Mouse (Mus musculus): ENCODE results near the gene Lrmda.

Gene Lrmda

GRCm38 (mm10) chr14:23015321-23016067, 996.0 kb downstream of the Lrmda start:
- no peak for DNase-seq

DNA sequence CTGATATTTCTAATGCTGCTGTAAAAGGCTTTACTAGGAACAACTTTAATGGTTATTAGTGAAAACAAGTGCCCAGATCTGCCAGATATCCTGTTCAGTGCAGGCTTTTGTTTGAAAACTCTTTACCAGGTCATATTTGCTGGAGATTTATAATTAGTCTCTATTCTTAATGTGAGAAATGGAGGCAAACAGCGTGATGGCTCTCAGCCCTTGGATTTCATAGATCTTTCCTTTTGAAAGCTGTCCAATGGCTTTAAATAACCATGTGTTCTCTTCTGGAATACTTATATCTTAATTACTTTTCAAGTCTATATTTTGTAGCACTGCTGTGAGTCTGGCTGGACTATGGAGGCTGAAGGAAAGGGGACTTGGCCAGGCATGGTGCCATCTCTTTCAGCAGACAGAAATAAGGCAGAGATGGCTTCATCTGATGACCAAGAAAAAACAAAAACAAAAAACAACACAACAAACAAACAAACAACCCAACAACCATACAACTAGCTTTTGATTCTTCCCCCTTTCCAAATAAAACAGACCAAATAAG, 996.6 kb downstream of the Lrmda start:
- DNase-seq: no peak

DNA sequence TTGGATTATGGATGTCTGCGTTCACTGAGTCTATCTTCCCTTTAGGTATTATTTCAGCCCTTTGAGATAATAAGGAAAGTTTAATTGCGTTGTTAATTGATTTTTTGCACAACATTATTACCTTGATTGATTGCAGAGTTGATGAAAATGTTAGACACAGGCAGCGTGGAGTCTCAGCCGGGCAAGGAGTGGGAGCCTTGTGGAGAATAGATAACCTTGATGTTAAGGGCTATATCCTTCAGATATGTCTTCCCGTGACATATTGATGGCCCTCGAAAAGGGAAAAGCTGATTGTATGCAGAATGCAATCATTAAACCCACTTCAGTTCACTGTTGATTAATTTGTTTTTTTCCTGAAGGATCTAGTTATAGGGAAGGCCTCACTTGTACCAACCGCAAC, 1021.5 kb downstream of the Lrmda start:
- DNase-seq: no peak

DNA sequence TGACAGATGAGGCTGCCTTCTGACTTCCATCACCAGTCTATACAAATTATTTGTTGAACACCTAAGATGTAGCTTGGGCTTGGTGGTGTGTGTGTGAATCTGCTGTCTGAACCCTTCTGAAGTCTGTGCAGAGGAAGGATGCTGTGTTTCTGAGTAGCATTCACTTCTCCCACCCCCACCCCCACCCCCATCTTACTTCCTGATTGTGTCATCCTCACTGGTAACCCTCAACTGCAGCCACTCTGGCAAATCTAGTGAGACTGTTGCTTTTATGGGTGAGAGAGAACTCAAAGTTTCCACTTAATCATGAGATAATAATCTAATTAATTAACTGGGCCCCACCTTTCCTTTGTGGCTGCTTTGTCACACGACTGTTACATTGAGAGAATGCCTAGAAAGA, 1025.8 kb downstream of the Lrmda start:
- no peak for DNase-seq

DNA sequence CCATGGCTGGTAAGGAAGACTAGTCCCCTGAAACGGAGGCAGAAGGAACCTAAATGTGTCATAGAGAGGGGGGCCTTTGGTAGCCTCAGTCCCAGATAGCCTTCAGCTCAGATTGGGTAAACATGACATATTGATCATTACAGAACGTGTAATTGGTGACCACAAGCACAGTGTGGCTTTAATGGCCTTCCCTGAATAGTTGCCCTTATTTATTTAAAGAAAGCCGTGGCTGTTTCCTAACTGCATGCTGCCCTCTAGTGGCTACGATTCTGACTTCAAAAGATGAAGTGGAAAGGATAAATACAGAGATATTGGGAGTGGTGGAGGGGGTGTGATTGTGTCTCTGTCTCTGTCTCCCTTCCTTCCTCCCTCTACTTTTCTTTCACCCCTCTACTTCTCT, 1026.8 kb downstream of the Lrmda start:
- DNase-seq: peak; percentile 2 to 7

DNA sequence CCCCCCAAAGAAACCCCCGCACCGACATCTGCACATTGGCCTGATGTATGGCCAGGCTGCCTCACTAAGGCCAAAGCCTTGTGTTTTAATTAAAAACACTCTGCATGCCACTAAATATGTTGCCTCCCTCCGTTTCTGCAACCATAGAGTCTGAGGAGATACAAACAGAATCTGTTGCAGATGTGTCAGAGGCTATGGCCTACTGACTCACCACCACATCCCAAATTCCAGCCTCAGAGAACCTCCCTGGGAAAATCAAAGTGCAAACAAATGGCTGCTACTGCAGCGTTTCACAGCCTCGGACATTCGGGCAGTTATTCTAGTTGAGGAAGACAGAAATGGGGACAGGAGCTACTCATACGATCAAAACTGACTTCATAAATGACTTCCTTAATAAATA, 1031.9 kb downstream of the Lrmda start:
- no peak for DNase-seq

DNA sequence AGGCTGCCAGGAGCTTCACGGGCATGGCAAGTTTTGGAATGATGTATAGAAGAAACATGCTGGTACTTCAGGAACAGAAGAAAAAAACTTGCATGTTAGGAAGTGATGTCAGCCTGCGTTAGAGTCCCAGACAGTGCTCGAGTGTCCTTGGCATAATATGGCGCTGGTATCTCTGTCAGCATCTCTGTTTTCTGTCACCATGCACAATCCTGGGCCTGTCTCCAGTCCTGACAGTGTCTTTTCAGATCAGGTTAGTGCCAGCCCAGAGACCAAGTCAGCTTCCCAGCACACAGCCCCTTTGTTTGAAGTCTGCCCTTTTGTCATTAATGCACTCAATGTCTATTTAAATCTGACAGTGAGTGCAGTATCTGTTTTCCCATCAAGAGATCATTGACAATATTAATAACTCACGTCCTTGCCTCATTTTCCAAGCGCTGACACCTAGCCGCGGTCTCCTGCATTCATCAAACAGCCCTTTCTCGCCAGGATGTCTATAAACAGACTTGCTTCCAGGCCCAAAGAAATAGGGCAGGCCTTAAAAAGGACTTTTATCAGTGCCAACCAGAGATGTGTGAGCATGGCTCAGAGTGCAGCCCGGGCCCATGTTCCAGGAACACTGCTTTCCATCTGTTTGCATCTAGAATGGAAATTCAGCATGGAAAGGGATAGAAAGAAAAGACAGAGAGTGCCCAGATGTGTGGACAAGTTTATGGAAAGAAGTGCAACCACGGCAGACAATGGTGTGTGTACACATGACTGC, 1033.5 kb downstream of the Lrmda start:
- DNase-seq: no peak

- no peak for DNase-seq
Observed at GRCm38 (mm10) chr14:23057228-23057976, 1037.9 kb downstream of the Lrmda start.

- DNase-seq: no peak
Observed at GRCm38 (mm10) chr14:23057987-23058386, 1038.5 kb downstream of the Lrmda start.

GRCm38 (mm10) chr14:23078719-23079118, 1059.2 kb downstream of the Lrmda start:
- DNase-seq: no peak

DNA sequence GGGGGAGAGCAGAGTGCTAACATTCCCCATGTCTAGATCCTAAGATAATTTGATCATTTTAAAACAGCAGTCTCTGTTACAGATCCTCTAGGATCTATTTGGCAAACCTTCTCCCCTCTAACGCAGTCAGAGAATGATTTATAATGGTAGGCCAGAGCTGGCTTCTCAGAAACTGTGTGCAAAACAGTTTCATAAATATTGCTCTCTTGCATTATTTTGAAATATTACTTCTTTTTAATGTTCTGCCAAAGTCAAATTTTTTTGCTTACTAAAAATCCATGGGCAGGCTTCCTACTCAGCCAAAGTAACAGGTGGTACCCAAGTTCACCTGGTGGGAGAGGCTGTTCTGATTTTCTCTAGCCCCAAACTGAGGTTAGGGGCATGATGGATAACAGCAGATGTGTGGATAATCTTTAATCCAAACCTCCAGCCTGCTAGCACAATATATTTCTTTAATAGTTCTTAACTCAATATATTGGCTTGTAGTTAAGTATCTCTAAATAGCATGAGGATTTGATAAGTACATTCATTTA, 1064.8 kb downstream of the Lrmda start:
- no peak for DNase-seq

DNA sequence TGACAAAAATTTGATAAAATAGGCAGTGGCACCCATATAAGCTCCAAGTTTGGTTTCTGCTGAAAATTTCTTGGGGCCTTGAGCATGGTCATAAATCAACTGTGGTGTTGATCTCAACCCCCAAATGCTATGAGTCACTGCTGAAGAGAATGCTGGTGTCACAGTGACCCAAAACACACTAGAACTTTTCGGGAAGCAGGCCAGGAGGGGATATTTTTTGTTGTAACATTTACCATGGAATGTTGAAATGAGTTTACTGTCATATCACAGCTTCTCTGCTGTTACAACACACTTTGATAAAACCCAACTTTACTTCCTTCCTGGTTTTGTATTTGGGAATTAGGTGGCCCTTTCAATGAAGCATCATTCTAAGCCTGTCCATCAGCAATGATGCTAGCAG, 1065.3 kb downstream of the Lrmda start:
- no peak for DNase-seq

- DNase-seq: no peak
Observed at GRCm38 (mm10) chr14:23093306-23093705, 1073.8 kb downstream of the Lrmda start.

- DNase-seq: no peak
Observed at GRCm38 (mm10) chr14:23094546-23095157, 1075.1 kb downstream of the Lrmda start.

DNA sequence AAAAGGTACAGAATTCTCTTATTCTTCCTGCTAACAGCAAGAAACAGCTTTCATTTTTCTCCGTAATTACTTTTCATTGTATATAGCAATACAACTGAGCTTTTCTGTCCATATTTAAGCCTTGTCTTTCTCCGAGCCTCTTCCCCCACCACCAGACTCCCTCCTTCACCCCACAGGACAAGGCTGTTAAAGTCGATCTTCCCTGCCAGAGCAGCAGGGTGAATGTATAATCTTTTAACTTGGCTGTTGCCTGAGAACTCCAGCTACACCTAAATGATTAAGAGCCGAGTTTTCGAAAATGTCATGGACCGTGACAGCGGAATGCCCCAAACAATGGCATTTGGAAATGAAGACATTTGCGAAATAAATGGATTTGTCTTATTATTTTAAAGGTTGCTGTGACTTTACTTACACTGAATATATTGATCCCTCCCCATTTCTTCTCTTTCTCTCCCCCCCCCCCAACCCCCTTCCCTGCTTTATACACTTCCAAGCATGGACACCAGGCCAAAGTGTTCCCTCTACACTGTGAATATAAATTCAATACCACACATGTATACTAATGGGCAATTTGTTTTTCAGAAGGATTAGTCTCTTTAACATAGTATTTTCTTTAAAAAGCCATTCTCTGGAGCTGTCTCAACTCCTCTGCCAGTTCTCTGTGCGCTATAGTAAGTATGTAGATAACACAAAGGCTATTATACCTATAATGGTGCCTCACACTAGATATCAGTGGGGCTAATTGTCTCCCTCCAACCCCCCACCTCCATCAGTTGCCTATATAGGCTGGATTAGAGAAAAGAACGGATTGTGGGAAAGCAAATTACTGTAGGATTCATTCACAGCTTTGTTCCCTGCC, 1075.9 kb downstream of the Lrmda start:
- DNase-seq: no peak

GRCm38 (mm10) chr14:23096017-23096336, 1076.5 kb downstream of the Lrmda start:
- DNase-seq: no peak

- no peak for DNase-seq
Observed at GRCm38 (mm10) chr14:23096405-23096804, 1076.9 kb downstream of the Lrmda start.

Data from B cell, adult 2 months (primary cell).